Mouse (Mus musculus) layer of hippocampus, postnatal 25 days (tissue): Measurements from ENCODE around the gene Slc35f1. TPM values are rescaled to one million over a fixed set of nuclear protein-coding genes. Genes with fewer than 3 reads are reported as not detected.
A peak's percentile ranks its signal among the peaks of the same experiment; 100 is the strongest.
"Not testable (repeated sequence)": the region's sequence is repeated elsewhere in the genome, so short reads cannot be mapped to it uniquely, and the experiment has no call there.

Experiments
- DNase-seq, 2 experiments: peaks; one replicate each; pipeline ENCODE4 v3.0.0; 2022; ENCODE audit warnings: mixed read lengths in 2 of 2, low spot score in 1 of 2; ENCODE audit errors: extremely low spot score in 1 of 2
- total RNA-seq, 2 experiments: library from RNA; stranded (reverse); gene quantifications; 2 replicates each; pipeline ENCODE4 v1.2.3; 2021

The Slc35f1 gene
- total RNA-seq, 2 experiments from 2014 or later, result 32.6 to 34.5 TPM

GRCm38 (mm10) chr10:52779926-52780485, 89.7 kb downstream of the Slc35f1 start:
- DNase-seq, result no peak

DNA sequence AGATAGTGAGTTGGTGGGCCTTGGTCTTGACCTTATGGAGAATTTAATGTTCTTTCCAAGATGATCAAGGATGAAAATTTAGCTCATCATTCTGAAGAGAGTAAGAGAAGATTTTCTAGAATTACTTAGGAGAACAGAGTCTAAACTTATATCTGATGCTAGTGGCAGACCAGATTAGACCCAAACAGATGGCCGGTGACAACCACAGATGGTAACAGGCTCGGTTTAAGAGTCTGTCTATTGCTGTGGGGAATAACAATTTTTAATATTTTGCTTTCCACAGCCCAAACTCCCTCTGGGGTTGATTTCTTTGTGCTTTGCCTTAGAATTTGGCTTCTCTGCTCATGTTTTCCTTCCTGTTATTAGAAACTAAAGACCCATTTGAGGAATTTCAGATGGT, 96.7 kb downstream of the Slc35f1 start:
- DNase-seq, result peak in 1 of 2 experiments; percentile 47

GRCm38 (mm10) chr10:52791560-52791959, 101.2 kb downstream of the Slc35f1 start:
- no peak for DNase-seq

DNA sequence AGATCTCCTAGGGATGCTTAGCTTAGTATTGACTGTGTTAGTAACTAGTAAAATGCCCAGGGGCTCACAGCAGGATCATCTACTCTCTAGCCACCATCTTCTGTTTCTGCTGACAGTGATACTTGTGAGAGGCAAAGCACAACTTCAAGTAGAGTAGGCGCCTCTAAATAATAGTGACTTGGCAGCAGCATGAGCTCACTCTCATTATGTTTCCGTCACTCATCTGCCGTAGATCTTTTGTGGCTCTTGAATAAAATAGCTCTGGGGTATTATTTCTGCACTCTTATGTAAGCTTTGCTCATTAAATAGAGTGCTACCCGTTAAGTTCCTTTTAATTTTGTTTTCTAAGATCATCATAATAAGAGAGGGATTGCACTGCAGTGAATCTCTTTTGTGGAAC, 107.1 kb downstream of the Slc35f1 start:
- no peak for DNase-seq

GRCm38 (mm10) chr10:52807808-52808207, 117.5 kb downstream of the Slc35f1 start:
- DNase-seq, result no peak

GRCm38 (mm10) chr10:52812861-52813260, 122.5 kb downstream of the Slc35f1 start:
- DNase-seq, result no peak

DNA sequence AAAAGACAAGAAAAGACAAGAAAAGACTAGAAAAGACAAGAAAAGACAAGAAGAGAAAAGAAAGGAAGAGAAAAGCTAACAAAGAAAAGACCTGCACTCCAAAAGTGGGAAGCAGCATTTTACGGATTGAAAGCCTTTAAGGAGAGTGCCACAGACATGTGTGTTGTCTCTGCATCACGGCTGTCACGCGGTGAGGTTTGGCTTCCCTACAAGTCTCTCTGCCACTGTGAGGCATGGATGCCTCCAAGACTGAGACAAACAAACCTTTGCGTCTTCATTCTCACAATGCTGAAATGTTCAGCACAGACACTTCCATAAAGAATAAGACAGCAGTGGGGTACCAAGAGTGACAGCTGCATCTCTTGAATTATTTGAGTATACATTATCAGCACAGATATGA, 124.0 kb downstream of the Slc35f1 start:
- DNase-seq, result no peak

GRCm38 (mm10) chr10:52819661-52820060, 129.3 kb downstream of the Slc35f1 start:
- DNase-seq, result no peak

DNA sequence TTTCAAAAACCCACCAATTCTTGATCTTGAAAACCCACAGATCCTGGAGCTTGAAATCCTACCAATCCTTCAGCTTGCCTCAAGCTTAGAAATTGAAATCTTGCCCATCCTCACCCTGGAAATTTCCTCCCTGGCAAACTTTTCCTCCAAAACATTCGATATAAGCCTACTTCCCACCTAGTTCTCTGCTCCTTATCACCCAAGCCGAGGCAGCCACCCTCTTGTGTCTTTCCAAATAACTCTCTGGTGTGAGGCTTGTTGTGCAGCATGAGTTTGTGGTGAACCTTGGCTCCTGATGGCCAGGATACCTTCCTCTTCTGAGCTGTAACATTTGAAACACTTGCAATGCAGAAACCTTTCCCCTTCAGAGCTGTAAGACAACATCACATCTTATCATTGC, 132.6 kb downstream of the Slc35f1 start:
- no peak for DNase-seq

GRCm38 (mm10) chr10:52825746-52826145, 135.4 kb downstream of the Slc35f1 start:
- no peak for DNase-seq

DNA sequence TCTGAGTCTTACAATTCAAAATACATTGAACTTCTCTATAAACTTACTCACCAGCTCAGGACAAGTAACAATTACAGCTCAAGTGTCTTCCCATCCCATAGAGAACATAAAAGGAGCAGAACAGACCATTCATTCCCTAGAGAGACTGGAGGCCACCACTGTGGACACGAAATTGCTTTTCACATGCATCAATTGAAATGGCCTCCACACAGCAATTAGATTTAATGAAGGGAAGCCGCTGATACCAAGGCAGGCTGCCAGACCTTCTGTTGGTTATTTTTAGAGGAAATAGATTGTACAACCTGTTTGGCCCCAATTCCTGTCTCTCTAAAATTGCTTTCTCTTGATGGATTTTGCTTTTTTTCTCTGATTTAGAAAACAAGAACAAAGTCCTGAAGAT, 150.5 kb downstream of the Slc35f1 start:
- peak in 1 of 2 experiments; percentile 9 for DNase-seq

- DNase-seq, result no peak
These were observed 161.7 kb downstream of the Slc35f1 start for GRCm38 (mm10) chr10:52851994-52852393.

- no peak for DNase-seq
These were observed 170.5 kb downstream of the Slc35f1 start for GRCm38 (mm10) chr10:52860851-52861250.

- no peak for DNase-seq
These were observed 174.6 kb downstream of the Slc35f1 start for GRCm38 (mm10) chr10:52864936-52865335.

DNA sequence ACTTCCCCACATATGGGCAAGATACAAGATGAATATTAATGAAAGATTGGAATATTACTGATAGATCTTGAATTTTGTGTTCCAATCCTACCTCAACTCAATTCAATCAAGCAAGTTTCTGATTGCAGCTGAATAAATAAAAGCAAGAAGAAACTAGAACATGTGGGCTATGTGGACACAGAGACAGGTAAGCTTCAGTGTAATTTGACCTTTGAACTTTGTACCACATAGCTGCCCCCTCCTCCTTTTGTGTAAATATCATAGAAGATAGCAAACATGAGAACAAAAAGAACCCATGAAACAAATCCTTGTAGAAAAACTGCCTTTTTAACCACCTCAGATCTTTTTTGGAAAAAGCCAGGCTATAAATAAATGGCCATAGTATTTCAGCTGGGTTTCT, 180.8 kb downstream of the Slc35f1 start:
- no peak for DNase-seq

- DNase-seq, result no peak
These were observed 183.8 kb downstream of the Slc35f1 start for GRCm38 (mm10) chr10:52874133-52874532.

- DNase-seq, result no peak
These were observed 184.4 kb downstream of the Slc35f1 start for GRCm38 (mm10) chr10:52874712-52875111.

DNA sequence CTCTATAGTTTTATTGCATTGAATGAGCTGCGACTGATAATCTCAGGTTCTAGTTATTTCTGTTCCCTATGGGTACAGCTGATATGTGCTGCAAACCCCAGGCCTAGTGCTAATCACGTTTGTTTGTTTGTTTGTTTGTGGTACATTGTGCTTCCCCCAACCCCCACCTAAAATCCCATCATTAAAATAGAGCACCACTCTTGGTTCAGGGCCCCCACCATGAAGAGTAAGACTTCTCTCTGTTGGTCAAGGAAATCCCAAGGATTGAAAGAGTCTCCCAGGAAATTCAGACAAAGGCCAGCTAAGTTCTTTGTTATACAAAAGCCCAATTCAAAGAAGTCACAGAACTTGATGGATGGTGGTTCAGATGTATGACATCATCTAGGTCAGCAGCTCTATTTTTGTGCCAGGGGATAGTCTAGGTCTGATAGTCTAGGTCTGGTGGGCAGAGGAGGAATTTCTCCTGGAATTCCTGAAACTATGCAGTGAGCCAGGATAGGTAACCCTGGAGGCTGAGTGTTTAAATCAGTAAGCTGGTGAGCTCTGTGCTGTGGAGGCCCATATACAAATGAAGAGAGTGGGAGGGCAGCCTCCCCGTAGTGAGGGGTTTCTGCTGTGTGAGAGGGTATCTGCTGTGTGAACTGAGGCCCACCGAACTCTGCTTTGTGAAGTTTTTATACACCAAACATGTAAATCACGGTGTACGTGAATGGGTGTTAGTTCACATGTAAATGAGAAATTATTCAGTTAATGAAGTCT, 187.1 kb downstream of the Slc35f1 start:
- DNase-seq, result no peak

DNA sequence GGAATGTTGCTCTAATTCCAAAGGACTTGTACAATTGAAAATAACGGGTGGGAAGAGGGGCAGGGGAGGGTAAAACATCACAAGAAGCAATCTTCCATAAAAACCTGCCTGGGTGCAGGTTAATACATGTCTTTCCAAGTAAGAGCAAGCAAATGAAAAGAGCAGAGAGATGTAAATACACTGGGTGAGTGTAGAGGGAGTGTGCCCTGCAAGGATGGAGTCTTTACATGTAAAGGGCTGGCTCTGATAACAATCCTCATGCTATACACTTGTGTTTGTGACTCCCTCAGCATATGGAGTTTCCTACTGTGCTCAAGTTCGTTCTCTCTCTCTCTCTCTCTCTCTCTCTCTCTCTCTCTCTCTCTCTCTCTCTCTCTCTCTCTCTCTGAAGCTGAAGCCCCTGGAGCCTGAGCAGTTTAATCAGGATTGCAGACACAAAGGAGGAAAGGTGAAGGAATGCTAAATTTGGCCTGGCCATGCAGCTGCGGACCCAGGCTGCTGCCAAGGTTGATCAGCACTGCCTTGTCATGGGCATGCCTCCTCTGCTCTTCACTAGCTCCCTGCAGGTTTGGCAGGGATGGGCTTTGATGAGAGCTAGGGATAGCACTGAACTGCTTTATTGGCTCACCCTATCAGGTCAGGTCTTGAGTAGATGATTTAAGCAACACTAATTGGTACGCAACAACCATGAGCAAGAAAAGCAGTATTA, 187.9 kb downstream of the Slc35f1 start:
- DNase-seq, result no peak

- DNase-seq, result not testable (repeated sequence)
These were observed 206.4 kb downstream of the Slc35f1 start for GRCm38 (mm10) chr10:52896724-52897123.

DNA sequence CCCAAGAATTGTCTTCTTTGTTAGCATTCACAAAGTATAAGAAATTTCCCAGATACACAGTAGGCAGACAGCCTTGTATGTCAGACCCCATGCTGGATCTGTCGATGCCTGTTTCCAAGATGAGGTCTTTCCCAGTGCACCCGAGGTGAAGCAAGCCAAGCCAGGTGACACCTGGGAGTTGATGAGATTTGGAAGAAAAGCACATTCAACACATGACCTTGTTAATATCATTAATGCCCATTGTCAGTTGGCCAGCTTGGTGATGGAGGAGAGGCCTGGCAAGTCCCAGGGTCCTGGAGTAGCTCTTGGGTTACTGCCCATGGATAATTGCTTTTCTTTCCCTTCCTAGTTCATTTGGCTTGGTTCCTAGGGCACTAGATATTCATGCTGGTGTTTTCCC, 214.6 kb downstream of the Slc35f1 start:
- no peak for DNase-seq

- DNase-seq, result no peak
These were observed 221.4 kb downstream of the Slc35f1 start for GRCm38 (mm10) chr10:52911762-52912161.
